Mouse (Mus musculus) ovary, postnatal 14 days (tissue): ENCODE results near the gene Umps.

Source experiments
- DNase-seq: peaks from one replicate; pipeline ENCODE4 v3.0.0; 2022; ENCODE audit warnings: low spot score

The Umps gene

DNA sequence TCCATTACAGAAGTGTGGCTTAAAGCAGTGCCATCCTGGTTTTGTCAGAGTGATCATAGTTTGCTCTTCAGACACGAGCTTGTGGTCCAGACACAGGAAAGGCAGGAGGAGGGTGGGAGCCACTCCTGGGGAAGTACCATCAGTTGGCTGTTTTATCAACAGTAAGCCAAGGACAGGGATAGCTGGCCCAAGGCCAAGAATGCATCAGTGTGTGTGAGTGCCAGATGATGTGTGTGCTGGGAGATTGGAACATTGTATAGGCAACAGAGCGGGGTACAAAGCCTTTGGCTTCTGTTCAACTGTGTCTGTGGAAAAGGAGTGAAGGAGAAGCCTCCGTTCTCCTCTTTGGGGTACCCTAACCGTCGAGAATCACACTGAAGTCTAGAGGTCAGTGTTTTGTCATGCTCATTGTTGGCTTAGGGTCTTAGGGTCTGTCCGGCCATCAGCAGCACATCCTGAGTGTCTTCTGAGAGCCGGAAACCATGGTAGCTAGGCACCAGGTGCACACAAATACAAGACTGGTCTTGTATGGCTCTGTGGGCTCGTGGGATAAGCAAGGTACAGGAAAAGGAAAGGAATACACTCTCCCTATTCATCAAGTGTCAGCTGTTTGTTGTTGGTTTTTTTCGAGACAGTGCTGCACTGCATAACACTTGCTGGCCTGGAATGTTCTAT is 37.9 kb downstream of the Umps start:
- no peak for DNase-seq

DNA sequence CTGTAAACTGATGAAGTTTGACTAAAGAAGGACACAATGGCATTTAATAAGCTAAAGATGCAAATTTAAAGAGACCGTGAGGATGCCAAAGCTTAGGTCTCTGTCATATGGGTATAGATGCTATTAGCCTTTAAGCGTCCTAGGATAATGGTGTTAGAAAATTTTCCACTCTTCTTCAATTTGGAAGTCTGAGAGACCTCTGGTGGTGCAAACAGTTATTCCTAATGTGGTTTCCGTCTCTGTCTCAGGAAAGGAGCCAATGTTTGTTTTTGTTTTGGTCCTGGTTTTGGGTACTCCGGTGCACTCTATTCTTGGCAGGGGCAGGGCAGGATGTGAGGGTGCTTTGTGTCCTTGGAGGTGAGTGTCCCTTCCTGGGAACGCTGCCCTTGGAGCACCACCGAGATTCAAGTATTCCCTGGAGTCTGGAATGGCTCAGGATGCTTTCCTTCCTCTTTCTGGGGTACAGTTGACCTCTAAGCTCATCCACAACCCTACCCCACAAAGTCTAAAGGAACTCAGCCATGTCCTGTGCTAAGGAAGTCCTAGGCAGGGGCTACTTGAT is 39.5 kb downstream of the Umps start:
- no peak for DNase-seq

- DNase-seq, result no peak
Measured at GRCm38 (mm10) chr16:33923758-33924157, 43.1 kb downstream of the Umps start.

GRCm38 (mm10) chr16:33923001-33923316 is 43.9 kb downstream of the Umps start:
- DNase-seq, result no peak

- DNase-seq, result no peak
Measured at GRCm38 (mm10) chr16:33922111-33923000, 44.5 kb downstream of the Umps start.

- no peak for DNase-seq
Measured at GRCm38 (mm10) chr16:33921514-33921913, 45.3 kb downstream of the Umps start.

DNA sequence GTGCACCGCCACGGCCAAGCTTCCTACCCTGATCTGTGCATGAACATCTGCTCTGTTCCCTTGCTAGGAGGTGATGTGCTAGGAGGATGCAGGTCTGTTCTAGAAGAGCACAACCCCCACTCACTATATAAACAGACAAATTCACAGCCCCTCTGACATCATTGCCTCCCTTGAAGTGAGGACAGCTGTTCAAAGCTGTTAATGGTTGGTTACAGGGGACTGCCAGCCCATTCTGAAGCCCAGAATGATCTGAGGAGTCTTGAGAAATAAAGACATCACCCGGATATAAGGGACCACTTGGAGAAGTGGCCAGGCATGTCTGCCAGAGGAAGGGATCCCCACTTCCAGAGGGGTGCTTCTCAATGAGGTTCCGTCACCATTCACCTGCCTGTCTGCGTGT is 48.9 kb downstream of the Umps start:
- DNase-seq, result no peak

GRCm38 (mm10) chr16:33917390-33917789 is 49.4 kb downstream of the Umps start:
- no peak for DNase-seq

DNA sequence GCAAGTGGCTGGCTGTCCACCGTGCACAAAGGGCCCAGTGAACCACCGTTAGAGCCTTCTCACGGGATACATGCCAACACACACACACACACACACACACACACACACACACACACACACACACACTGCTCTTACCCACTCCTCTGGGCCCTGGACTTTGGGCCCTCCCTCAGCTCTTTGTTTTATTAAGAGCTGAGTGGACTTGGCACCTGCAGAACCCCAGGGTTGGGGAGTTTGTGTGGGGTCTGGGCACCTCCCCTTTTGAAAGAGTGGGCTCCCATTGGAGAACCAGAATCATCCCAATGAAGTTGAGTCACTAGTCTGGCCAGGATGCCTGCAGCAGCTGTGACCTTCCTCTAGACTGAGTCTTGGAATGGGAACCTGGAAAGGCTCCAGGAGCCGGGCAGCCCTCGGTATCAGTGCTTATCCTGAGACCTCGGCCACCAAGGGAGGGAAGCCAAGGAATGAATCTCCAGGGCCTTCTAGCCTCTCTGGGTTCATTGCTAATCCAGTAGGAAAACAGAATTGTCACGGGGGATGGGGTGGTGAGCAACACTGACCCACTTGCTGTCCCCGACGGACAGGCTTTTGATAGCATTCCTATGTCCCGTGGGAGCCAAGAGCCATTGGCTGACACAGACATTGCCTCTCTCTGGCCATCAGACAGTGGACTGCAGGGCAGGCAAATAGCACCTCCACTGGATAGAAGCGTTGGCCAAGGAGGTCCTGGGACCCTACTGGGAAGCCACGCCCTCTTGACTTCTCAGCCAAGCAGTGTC is 50.2 kb downstream of the Umps start:
- peak; percentile 71 for DNase-seq

- no peak for DNase-seq
Measured at GRCm38 (mm10) chr16:33914997-33915396, 51.8 kb downstream of the Umps start.

- no peak for DNase-seq
Measured at GRCm38 (mm10) chr16:33908239-33908638, 58.6 kb downstream of the Umps start.
